Mouse (Mus musculus) forebrain, embryonic 10.5 days (tissue): ENCODE results near the gene Usp21. TPM values are rescaled to one million over a fixed set of nuclear protein-coding genes. Genes with fewer than 3 reads are reported as not detected.

Experiments
- DNase-seq: peaks from one replicate; pipeline ENCODE4 v3.0.0-alpha.2; 2017; ENCODE audit warnings: low spot score; ENCODE audit errors: extremely low spot score
- H3K27ac ChIP-seq: fragments of 300-500 bp; sonication (generic); 2 replicates; pipeline ENCODE4 v1.5.1; 2016; ENCODE audit warnings: mild to moderate bottlenecking
- H3K27me3 ChIP-seq: fragments of 300-500 bp; sonication (generic); 2 replicates; pipeline ENCODE4 v1.6.1; 2016; ENCODE audit warnings: mild to moderate bottlenecking; ENCODE audit not compliant: poor library complexity, severe bottlenecking
- H3K36me3 ChIP-seq: fragments of 300-500 bp; sonication (generic); replicated peaks from 2 replicates; pipeline ENCODE4 v1.6.1; 2016; ENCODE audit warnings: mild to moderate bottlenecking, moderate library complexity
- H3K4me1 ChIP-seq: fragments of 300-500 bp; sonication (generic); 2 replicates; pipeline ENCODE4 v1.6.1; 2016
- H3K4me3 ChIP-seq: fragments of 300-500 bp; sonication (generic); 2 replicates; pipeline ENCODE4 v1.5.1; 2016; ENCODE audit warnings: mild to moderate bottlenecking, moderate library complexity
- H3K9me3 ChIP-seq: fragments of 300-500 bp; sonication (generic); 2 replicates; pipeline ENCODE4 v1.6.1; 2016; ENCODE audit warnings: mild to moderate bottlenecking, moderate library complexity
- WGBS: fragments of 180-500 bp; shearing (Covaris S2); methylation state at CpG from one replicate; pipeline ENCODE4 v1.1.7; 2016; 5-methylcytosine and 5-hydroxymethylcytosine counted together
- polyA plus RNA-seq: library from polyadenylated mRNA; unstranded; fragments of >200 nt; fragmentation: Nextera tagmentation; extraction: Ambion mirVana; gene quantifications from 2 replicates; pipeline ENCODE4 v1.2.1, GENCODE M21; 2016

The Usp21 gene
- polyA plus RNA-seq, 1 experiment from 2014 or later = 94.1 TPM

- Histone ChIP-seq H3K9me3 (no peaks in the 10 kb centered on the region), H3K4me3 (peak overlapping the region; percentile 86; the same call in 1 of the 2 replicates), H3K4me1 (peaks cover 23% of the 10 kb centered on the region), H3K36me3 (peaks cover 51% of the 10 kb centered on the region), H3K27ac (no peak overlapping the region), H3K27me3 (no peaks in the 10 kb centered on the region)
- 75% methylated on average over 10 of the region's 10 CpGs for WGBS
- DNase-seq = no peak
These were observed 16.2 kb downstream of the Usp21 start for GRCm38 (mm10) chr1:171271622-171272021.

GRCm38 (mm10) chr1:171271196-171271595, 16.6 kb downstream of the Usp21 start:
- WGBS = 60% methylated on average over 9 of the region's 9 CpGs
- no peak for DNase-seq
- Histone ChIP-seq H3K27ac (no peak overlapping the region), H3K36me3 (peaks cover 46% of the 10 kb centered on the region), H3K4me3 (peak overlapping the region; percentile 86), H3K4me1 (peaks cover 23% of the 10 kb centered on the region), H3K27me3 (no peaks in the 10 kb centered on the region), H3K9me3 (no peaks in the 10 kb centered on the region)

DNA sequence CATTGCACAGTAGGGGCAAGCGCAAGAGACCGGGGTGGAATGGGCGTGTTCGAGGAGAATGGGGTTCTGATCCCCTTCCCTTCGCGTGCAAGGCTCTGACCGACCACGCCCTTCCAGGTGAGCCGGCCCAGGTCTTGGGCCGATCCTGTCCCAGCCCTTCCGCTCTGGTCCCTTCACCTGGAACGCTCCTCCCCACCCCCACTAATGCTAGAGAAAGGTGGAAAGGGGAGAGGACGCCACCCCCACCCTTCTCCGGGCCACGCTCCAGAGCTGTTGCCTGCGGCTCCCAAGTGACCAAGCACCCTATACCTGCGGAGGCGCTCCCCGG, 17.3 kb downstream of the Usp21 start:
- peaks cover 40% of the 10 kb centered on the region for H3K36me3 ChIP-seq
- no peaks in the 10 kb centered on the region for H3K27me3 ChIP-seq
- no peaks in the 10 kb centered on the region for H3K9me3 ChIP-seq
- peak overlapping the region; percentile 87 for H3K27ac ChIP-seq
- H3K4me3 ChIP-seq = peak overlapping the region; percentile 86
- under 1% methylated on average over 19 of the region's 19 CpGs for WGBS
- H3K4me1 ChIP-seq = peaks cover 23% of the 10 kb centered on the region
- no peak for DNase-seq

DNA sequence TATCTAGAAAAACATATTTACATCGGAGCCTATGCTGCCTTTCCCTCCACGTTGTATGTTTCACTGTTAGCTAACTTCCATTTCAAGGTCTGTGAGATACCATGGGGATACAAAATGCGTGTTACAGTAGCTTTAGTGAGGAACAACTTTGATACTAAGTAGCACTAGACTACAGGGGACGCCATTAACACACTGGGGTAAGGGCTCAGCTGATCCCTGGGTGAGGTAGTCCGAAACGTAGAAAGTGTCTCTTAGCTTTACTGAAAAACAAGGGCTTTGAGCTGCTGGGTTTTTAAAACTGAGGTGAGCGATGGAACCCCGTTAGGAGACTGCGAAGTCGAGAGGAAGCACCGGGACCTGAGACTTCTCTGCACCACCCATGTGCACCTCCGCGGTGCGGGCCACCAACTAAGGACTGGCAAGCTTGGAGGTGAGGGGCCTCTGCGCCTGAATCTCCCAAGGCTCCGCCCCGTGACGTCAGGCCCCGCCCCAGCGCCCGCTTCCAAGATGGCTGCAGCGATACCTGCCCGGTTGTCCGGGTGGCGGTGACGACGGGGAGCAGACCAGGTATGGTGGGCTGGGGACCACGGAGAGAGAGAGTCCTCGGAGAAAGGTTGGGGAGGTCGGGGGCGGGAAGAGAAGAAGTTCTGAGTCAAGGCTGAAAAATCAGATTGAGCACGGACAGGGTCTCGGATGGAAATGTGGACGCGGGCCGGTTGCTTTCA, 17.8 kb downstream of the Usp21 start, which contains the start of gene B4galt3:
Gene B4galt3, plus strand, starts transcription at position 481 of the 725 bp plus-strand sequence.
- peak; percentile 96 for DNase-seq
- Histone ChIP-seq H3K9me3 (no peaks in the 10 kb centered on the region), H3K27me3 (no peaks in the 10 kb centered on the region), H3K4me3 (peak within 1 kb of the TSS; percentile 86), H3K4me1 (peaks cover 23% of the 10 kb centered on the region), H3K36me3 (peaks cover 35% of the 10 kb centered on the region), H3K27ac (peak within 1 kb of the TSS; percentile 87)
- WGBS = 3% methylated on average over 36 of the region's 36 CpGs

GRCm38 (mm10) chr1:171268341-171268740, 19.4 kb downstream of the Usp21 start:
- WGBS = 73% methylated on average over 1 of the region's 1 CpGs
- H3K9me3 ChIP-seq = no peaks in the 10 kb centered on the region
- peaks cover 18% of the 10 kb centered on the region for H3K36me3 ChIP-seq
- DNase-seq = no peak
- H3K27me3 ChIP-seq = no peaks in the 10 kb centered on the region
- no peak overlapping the region for H3K4me3 ChIP-seq
- no peak overlapping the region for H3K27ac ChIP-seq
- H3K4me1 ChIP-seq = peaks cover 28% of the 10 kb centered on the region

DNA sequence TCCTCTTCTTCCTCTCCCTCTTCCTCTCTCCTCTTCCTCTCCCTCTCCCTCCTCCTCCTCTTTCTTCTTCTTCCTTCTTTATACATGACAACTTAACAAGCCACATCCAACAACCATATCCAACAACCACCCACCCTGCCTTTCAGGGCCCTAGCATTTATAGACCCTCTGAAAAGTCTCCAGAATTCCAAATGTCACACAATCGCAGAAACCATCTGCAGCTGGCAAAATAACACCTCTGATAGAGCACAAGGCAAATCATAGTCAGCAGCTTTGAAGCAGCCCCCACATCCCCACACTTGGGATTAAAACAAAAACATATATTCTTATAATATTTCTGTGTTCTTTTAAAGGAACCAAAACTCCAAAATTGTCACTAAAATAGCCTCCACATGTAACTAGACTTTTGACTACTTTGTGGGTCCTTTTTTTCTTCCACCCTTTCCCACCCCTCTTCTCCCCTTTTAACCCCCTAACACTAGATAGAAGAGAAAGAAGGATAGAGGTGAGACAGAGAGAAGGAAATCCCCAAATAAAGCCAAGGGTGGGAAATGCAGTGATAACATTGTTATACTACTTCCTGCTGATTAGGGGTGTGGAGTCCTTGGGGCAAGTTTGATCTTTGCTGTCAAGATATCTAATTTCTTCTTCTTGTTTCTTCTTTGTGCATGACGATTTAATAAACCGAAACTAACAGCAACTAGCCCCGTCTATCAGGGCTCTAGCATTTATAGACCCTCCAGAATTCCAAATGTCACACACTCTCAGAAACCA, 21.6 kb downstream of the Usp21 start:
- WGBS = 77% methylated on average over 4 of the region's 4 CpGs
- H3K27me3 ChIP-seq = no peaks in the 10 kb centered on the region

GRCm38 (mm10) chr1:171263666-171264461, 23.9 kb downstream of the Usp21 start:
- WGBS = 83% methylated on average over 3 of the region's 3 CpGs
- Histone ChIP-seq H3K27ac (peak overlapping the region; percentile 76), H3K36me3 (peaks cover 5% of the 10 kb centered on the region), H3K4me3 (peak overlapping the region; percentile 43; the same call in 1 of the 2 replicates), H3K4me1 (peaks cover 19% of the 10 kb centered on the region), H3K27me3 (0 out of 2 replicates have a peak, but pooled peaks cover 3% of the 10 kb centered on the region), H3K9me3 (no peaks in the 10 kb centered on the region)
- DNase-seq = no peak

More for the DNA sequence above, 21.6 kb downstream of the Usp21 start:
- Histone ChIP-seq H3K4me1 (peaks cover 32% of the 10 kb centered on the region), H3K36me3 (no peaks in the 10 kb centered on the region), H3K27ac (no peak overlapping the region), H3K9me3 (no peaks in the 10 kb centered on the region), H3K4me3 (no peak overlapping the region)
- no peak for DNase-seq

DNA sequence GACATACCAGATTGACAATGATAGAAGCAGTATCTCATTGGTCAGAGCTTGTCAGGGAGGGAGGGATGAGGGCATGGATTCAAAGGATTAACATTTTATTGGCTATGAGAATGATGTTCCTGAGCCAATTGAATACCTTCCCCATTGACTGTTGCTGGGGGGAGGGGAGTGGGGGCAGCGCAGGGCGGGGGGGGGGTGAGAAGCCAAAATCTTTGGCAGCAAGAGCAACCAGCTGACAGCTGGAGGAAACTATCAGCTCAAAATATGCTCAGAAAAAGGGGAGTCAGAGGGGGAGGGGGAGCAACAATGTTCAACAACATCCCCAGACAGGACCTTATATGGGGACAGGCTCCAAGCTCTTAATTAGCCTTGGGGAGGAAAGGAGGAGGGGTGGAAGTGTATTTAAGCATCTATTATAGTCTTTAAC, 24.6 kb downstream of the Usp21 start:
- H3K9me3 ChIP-seq = no peaks in the 10 kb centered on the region
- 0 out of 2 replicates have a peak, but pooled peaks cover 3% of the 10 kb centered on the region for H3K27me3 ChIP-seq
- H3K4me3 ChIP-seq = peak overlapping the region; percentile 43
- DNase-seq = no peak
- H3K36me3 ChIP-seq = peaks cover 9% of the 10 kb centered on the region
- WGBS = 8% methylated on average over 2 of the region's 2 CpGs
- peak overlapping the region; percentile 76 for H3K27ac ChIP-seq
- H3K4me1 ChIP-seq = peaks cover 19% of the 10 kb centered on the region

- no peak for DNase-seq
- Histone ChIP-seq H3K4me3 (peak overlapping the region; percentile 43), H3K27ac (peak overlapping the region; percentile 76), H3K27me3 (0 out of 2 replicates have a peak, but pooled peaks cover 3% of the 10 kb centered on the region), H3K4me1 (peaks cover 19% of the 10 kb centered on the region), H3K9me3 (no peaks in the 10 kb centered on the region), H3K36me3 (peaks cover 14% of the 10 kb centered on the region)
- 12% methylated on average over 8 of the region's 8 CpGs for WGBS
These were observed 25.1 kb downstream of the Usp21 start for GRCm38 (mm10) chr1:171262594-171263130.

DNA sequence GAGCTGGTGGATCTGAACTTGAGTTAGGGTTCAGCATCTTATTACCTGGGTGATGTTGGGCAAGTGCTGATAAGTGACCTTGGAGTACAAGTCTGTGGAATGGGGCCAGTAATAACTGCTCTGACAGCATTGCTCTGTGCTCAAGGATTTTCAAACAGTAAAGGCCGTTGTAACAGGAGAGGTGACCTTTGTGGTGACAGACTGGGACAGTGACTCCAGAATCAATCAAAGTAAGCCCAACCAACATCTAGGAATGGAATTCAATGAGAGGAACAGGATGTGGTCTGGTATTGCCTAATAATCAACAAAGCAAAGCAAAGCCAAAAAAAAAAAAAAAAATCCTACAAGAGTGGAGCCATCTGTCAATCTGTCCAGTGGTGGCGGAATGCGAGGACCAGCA, 27.5 kb downstream of the Usp21 start:
- DNase-seq = no peak
- WGBS = 90% methylated on average over 3 of the region's 3 CpGs
- no peak overlapping the region for H3K27ac ChIP-seq

DNA sequence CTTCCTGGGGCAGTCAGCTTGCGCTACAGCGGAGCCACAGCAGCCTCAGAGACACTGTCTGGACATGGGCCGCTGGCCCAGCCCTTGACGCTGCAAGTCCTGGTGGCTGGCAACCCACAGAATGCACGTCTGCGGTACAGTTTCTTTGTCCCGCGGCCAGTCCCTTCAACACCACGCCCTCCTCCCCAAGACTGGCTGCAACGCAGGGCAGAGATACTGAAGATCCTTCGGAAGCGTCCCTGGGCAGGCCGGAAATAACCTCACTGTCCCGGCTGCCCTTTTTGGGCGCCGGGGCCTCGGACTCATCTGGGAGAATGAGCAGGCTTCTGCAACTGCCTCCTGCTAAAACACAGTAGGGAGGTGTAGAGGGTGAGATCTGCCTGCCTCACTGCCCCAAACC, 28.9 kb downstream of the Usp21 start:
- Histone ChIP-seq H3K36me3 (peaks cover 44% of the 10 kb centered on the region), H3K4me1 (peaks cover 22% of the 10 kb centered on the region), H3K27ac (no peak overlapping the region), H3K27me3 (0 out of 2 replicates have a peak, but pooled peaks cover 3% of the 10 kb centered on the region), H3K9me3 (no peaks in the 10 kb centered on the region), H3K4me3 (no peak overlapping the region)
- DNase-seq = no peak
- WGBS = 86% methylated on average over 17 of the region's 17 CpGs

More for the DNA sequence above, 27.5 kb downstream of the Usp21 start:
- H3K4me3 ChIP-seq = no peak overlapping the region
- no peaks in the 10 kb centered on the region for H3K9me3 ChIP-seq
- H3K27me3 ChIP-seq = 0 out of 2 replicates have a peak, but pooled peaks cover 3% of the 10 kb centered on the region
- H3K36me3 ChIP-seq = peaks cover 31% of the 10 kb centered on the region
- peaks cover 22% of the 10 kb centered on the region for H3K4me1 ChIP-seq

- H3K27ac ChIP-seq = no peak overlapping the region
- no peaks in the 10 kb centered on the region for H3K9me3 ChIP-seq
- DNase-seq = no peak
- 91% methylated on average over 9 of the region's 9 CpGs for WGBS
- peaks cover 8% of the 10 kb centered on the region; the same call in 1 of the 2 replicates for H3K27me3 ChIP-seq
- peaks cover 19% of the 10 kb centered on the region for H3K4me1 ChIP-seq
- H3K4me3 ChIP-seq = no peak overlapping the region
- H3K36me3 ChIP-seq = peaks cover 53% of the 10 kb centered on the region
These were observed 30.0 kb downstream of the Usp21 start for GRCm38 (mm10) chr1:171257781-171258180.
